Mouse (Mus musculus): Measurements from ENCODE around the gene Plcb1.

- no peak for TF ChIP-seq GATA1 (IDR thresholded peaks at IDR 0.05; ENCODE audit: borderline replicate concordance, low read length)
- no peak for TF ChIP-seq FLI1 (IDR thresholded peaks at IDR 0.05; ENCODE audit: low read length)
These were observed 328.7 kb downstream of the Plcb1 start for GRCm38 (mm10) chr2:135114501-135115128.

Data from megakaryocyte, embryonic 14.5 days (primary cell).